26 mouse cellular contexts compared by ENCODE assay signal in the genomic region with DNA sequence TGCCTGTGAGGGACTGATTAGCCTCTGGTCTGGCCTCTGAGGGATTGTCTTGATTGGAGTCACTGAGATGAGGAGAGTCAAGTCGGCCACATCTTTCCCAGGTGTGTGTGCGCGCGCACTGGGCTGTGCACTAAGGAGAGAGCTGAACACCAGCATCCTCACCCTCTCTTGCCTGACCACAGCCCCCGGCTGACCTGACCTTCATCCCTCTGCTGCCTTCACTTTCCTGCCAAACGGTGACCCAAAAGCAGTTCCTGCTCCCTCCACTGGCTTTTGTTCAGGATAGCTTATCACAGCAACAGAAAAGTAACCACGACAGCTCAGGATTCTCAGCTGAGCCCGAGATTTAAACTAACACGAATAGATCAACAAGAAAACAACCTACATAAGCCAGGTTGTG. TPM values are rescaled to one million over a fixed set of nuclear protein-coding genes. Genes with fewer than 3 reads are reported as not detected.
DNase-seq lines count a peak whose midpoint lies in the region.
"Had no signal": no experiment of that assay in that cellular context is flagged by ENCODE, and none has a peak within 500 bp of the region (broad histone marks: within the 10 kb centered on the region; RNA-seq: fewer than 3 reads in every experiment).

No protein-coding gene starts in this region.

- peak; percentile 21 for DNase-seq in adrenal gland, adult 8-10 months
- no peak for DNase-seq in adrenal gland, adult 18-20 months (ENCODE audit: low spot score in 2 of 2)
- peak; percentile 52 for DNase-seq in heart, adult 11 months
- DNase-seq in heart, embryonic 10.5 days (ENCODE audit: low spot score) = no peak
- DNase-seq in ovary, adult 18-20 months (ENCODE audit: low spot score) = peak; percentile 20
- DNase-seq in ovary, postnatal 10 days (ENCODE audit: low spot score) = no peak
- no peak for DNase-seq in midbrain, embryonic 10.5 days (ENCODE audit: low spot score)
- DNase-seq: adrenal gland, postnatal 10 days; B cell, adult 2 months; cerebellum, adult 11-12 months; cerebellum, adult 2 months; cerebellum, adult 9-10 months; cerebellum, postnatal 10 days; cerebellum, postnatal 25 days; forebrain, postnatal 0 days had no signal

- H3K36me3 ChIP-seq in heart, embryonic 10.5 days = no peaks in the 10 kb centered on the region
- no peaks in the 10 kb centered on the region for H3K36me3 ChIP-seq in midbrain, embryonic 10.5 days
- H3K36me3 ChIP-seq: embryonic facial prominence, embryonic 10.5 days; embryonic facial prominence, embryonic 12.5 days; forebrain, embryonic 15.5 days; G1E had no signal

- WGBS in heart, embryonic 10.5 days = 54% methylated on average over 9 of the region's 9 CpGs
- WGBS in midbrain, embryonic 10.5 days = 81% methylated on average over 9 of the region's 9 CpGs

- no peak overlapping the region for H3K27ac ChIP-seq in heart, embryonic 10.5 days
- no peak overlapping the region for H3K27ac ChIP-seq in midbrain, embryonic 10.5 days (replicated peaks)
- H3K27ac ChIP-seq: embryonic facial prominence, embryonic 10.5 days; embryonic facial prominence, embryonic 12.5 days; forebrain, embryonic 13.5 days; forebrain, embryonic 15.5 days had no signal

- no peaks in the 10 kb centered on the region for H3K27me3 ChIP-seq in heart, embryonic 10.5 days (ENCODE audit: insufficient read depth, poor library complexity, severe bottlenecking)
- no peaks in the 10 kb centered on the region for H3K27me3 ChIP-seq in midbrain, embryonic 10.5 days (ENCODE audit: low read depth, poor library complexity, severe bottlenecking)
- H3K27me3 ChIP-seq: CH12.LX; embryonic facial prominence, embryonic 12.5 days; forebrain, embryonic 13.5 days; forebrain, embryonic 15.5 days had no signal

- H3K4me3 ChIP-seq in heart, embryonic 10.5 days = no peak overlapping the region
- no peak overlapping the region for H3K4me3 ChIP-seq in midbrain, embryonic 10.5 days
- H3K4me3 ChIP-seq: embryonic facial prominence, embryonic 10.5 days; embryonic facial prominence, embryonic 12.5 days; forebrain, embryonic 13.5 days; forebrain, embryonic 15.5 days had no signal

- H3K4me1 ChIP-seq in heart, embryonic 10.5 days = no peaks in the 10 kb centered on the region
- no peaks in the 10 kb centered on the region for H3K4me1 ChIP-seq in midbrain, embryonic 10.5 days
- H3K4me1 ChIP-seq: embryonic facial prominence, embryonic 12.5 days; forebrain, embryonic 13.5 days; forebrain, embryonic 15.5 days had no signal

- no peaks in the 10 kb centered on the region for H3K9me3 ChIP-seq in heart, embryonic 10.5 days
- peaks cover 9% of the 10 kb centered on the region; the same call in 1 of the 2 replicates for H3K9me3 ChIP-seq in midbrain, embryonic 10.5 days (replicated peaks)
- H3K9me3 ChIP-seq: embryonic facial prominence, embryonic 12.5 days; forebrain, embryonic 13.5 days; forebrain, embryonic 15.5 days had no signal

RNA-seq across cellular contexts. Expression of gene Spata3, which starts 24.4 kb away (rescaled TPM):
- not detected for total RNA-seq in adrenal gland, adult 8-10 months (2022)
- total RNA-seq in adrenal gland, adult 18-20 months (2021) = not detected
- polyA plus RNA-seq in heart, embryonic 10.5 days (2016; fragmentation: Nextera tagmentation; extraction: Ambion mirVana) = not detected in 2 replicates
- not detected in 2 replicates for polyA plus RNA-seq in midbrain, embryonic 10.5 days (2016; fragmentation: Nextera tagmentation; extraction: Ambion mirVana)
- total RNA-seq: adrenal gland, postnatal 10 days; adrenal gland, postnatal 36 days; CH12.LX; forebrain, postnatal 0 days; G1E had no signal
- polyA plus RNA-seq: CD4-positive, CD25-positive, alpha-beta regulatory T cell, adult 4 months; embryonic facial prominence, embryonic 10.5 days; embryonic facial prominence, embryonic 12.5 days; embryonic facial prominence, embryonic 14.5 days; forebrain, embryonic 11.5 days; forebrain, embryonic 13.5 days; G1E; Patski had no signal

RNA-seq across cellular contexts. Expression of gene Gpr55, which starts 31.4 kb away (rescaled TPM):
- 1 to 10 TPM; 3.1 to 7.8 (median 5.1) TPM for total RNA-seq in adrenal gland, adult 8-10 months (2022)
- 1 to 10 TPM; 3.7 to 6.6 TPM for total RNA-seq in adrenal gland, adult 18-20 months (2021)
- polyA plus RNA-seq in heart, embryonic 10.5 days (2016; fragmentation: Nextera tagmentation; extraction: Ambion mirVana) = 0.04 TPM in 1 of 2 replicates, not detected in the other
- polyA plus RNA-seq in midbrain, embryonic 10.5 days (2016; fragmentation: Nextera tagmentation; extraction: Ambion mirVana) = not detected in 2 replicates
- polyA plus RNA-seq: embryonic facial prominence, embryonic 10.5 days; embryonic facial prominence, embryonic 14.5 days; forebrain, embryonic 11.5 days; forebrain, embryonic 13.5 days; Patski had no signal

RNA-seq across cellular contexts. Expression of gene 2810459M11Rik, which starts 53.5 kb away (rescaled TPM):
- total RNA-seq in adrenal gland, adult 8-10 months (2022) = 1 to 10 TPM in 1 of 4 experiments, under 1 TPM in 3; 0.18 to 1.0 (median 0.29) TPM
- under 1 TPM in 1 of 2 experiments, not detected in 1; 0.13 TPM for total RNA-seq in adrenal gland, adult 18-20 months (2021)
- 1.1 and 4.7 TPM in 2 replicates for polyA plus RNA-seq in heart, embryonic 10.5 days (2016; fragmentation: Nextera tagmentation; extraction: Ambion mirVana)
- 0.14 TPM in 1 of 2 replicates, not detected in the other for polyA plus RNA-seq in midbrain, embryonic 10.5 days (2016; fragmentation: Nextera tagmentation; extraction: Ambion mirVana)
- total RNA-seq: CH12.LX had no signal
- polyA plus RNA-seq: CD4-positive, CD25-positive, alpha-beta regulatory T cell, adult 4 months; G1E; Patski had no signal

Comparison
In these comparisons a context has a peak if more than half of its experiments do, and no peak if none do; other contexts are left out.
1. DNase-seq: peak in adrenal gland, adult 8-10 months (single experiment), heart, adult 11 months (single experiment) and ovary, adult 18-20 months (single experiment); none in adrenal gland, adult 18-20 months (0 of 2), heart, embryonic 10.5 days (single experiment), ovary, postnatal 10 days (single experiment) and midbrain, embryonic 10.5 days (single experiment).